Mouse (Mus musculus) layer of hippocampus, adult 2 months (tissue): ENCODE data around the gene Pcsk7. TPM values are rescaled to one million over a fixed set of nuclear protein-coding genes. Genes with fewer than 3 reads are reported as not detected.

Experiments used
- DNase-seq, 2 experiments: peaks; one replicate each; pipeline ENCODE4 v3.0.0; 2022; ENCODE audit warnings: low spot score in 2 of 2
- H3K27ac ChIP-seq: fragments of 200-600 bp; 2 replicates; pipeline ENCODE4 v1.8.1; 2022
- H3K4me3 ChIP-seq: fragments of 200-600 bp; 2 replicates; pipeline ENCODE4 v1.8.1; 2022; ENCODE audit warnings: mild to moderate bottlenecking
- CTCF ChIP-seq: fragments of 200-600 bp; conservative IDR thresholded peaks from 2 replicates; pipeline ENCODE4 v1.8.1; 2022; ENCODE audit warnings: antibody characterized with exemption, mild to moderate bottlenecking, moderate library complexity
- microRNA-seq, 2 experiments: library from miRNA; unstranded; fragments of <30 nt; microRNA quantifications; one replicate each; pipeline ENCODE4 v1.2.0; 2021
- total RNA-seq, 2 experiments: library from RNA; stranded (reverse); gene quantifications; 2 replicates each; pipeline ENCODE4 v1.2.3; 2021

Gene Pcsk7
- total RNA-seq, 2 experiments from 2014 or later = 25.0 to 28.0 TPM

DNA sequence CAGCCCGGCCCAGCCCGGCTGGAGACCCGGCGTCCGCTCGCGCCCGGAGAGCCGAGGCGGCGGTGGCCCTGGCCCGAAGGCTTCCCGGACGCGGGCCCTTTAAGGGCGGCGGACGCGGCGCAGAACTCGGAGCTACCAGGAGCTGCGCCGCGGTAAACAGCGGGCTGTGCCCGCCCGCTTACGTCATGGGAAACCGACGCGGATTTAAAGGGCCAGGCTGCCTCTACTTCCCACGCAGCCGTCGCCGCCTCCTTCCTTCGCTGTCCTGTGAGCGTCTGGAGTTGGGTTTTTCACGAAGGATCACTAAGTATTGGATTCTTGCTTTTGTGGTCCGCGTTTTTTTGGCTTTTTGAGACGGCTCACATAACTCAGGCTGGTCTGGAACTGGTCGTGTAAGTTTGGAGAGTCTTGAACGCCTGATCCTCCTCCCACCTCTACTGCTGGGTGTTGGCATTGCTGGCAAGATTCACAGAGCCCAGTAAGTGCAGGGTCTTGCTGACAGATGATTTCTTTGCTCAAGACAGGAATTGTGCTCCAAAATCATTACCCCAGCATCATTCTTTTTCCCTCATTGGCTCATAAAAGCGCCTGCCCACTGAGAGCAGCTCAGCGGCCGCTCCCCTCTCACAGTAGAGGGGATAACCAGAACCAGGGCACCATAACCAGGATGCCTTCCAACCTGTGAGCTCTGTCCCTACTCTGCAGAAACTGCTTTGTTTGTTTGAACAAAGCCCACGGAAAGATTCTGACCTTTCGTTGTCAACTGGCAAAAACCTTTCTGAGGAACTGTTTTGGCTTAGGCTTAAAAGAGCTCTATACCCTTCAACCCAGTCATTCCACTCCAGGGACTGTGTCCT is 49.0 kb downstream of the Pcsk7 start, which contains the start of gene Sidt2:
Sidt2 (minus strand) TSS at position 152 of the 857 bp plus-strand sequence.
- peak; percentile 37; the same call in 1 of the 2 replicates for TF ChIP-seq CTCF
- Histone ChIP-seq H3K27ac (peak within 1 kb of the TSS; percentile 95), H3K4me3 (peak within 1 kb of the TSS; percentile 98)
- DNase-seq = peak; percentile 90 to 92

DNA sequence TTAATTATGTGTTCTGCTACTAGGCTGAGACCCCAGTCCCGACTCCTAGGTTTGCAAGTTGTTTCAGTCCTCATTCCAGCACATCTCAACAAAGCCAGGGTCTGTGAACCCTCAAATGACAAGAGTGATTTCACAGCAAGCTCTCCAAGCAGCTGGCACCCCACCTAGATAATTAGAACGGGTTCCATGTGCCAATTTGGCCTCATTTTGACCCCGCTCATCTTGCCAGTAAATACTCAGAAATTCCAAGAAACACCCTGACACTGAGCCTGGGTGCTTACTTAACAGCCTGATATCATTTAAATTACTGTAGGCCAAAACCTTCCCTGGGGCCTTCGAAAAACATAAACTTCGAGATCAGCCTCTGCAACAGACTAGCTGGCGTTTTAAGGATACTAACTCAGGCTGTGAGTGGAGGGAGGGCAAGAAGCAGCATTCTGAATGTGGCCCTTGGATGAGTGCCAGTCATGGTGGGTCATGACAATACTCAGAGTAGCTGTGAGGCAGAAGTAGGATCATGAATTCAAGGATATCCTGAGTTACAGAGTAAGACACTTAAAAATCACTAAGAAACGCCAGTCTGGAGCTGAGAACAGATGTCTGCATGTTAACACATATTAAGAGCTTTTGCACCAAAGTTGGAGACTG is 51.9 kb downstream of the Pcsk7 start:
- peak overlapping the region; percentile 58 for H3K27ac ChIP-seq
- TF ChIP-seq CTCF = no peak
- H3K4me3 ChIP-seq = no peak overlapping the region
- DNase-seq = no peak

DNA sequence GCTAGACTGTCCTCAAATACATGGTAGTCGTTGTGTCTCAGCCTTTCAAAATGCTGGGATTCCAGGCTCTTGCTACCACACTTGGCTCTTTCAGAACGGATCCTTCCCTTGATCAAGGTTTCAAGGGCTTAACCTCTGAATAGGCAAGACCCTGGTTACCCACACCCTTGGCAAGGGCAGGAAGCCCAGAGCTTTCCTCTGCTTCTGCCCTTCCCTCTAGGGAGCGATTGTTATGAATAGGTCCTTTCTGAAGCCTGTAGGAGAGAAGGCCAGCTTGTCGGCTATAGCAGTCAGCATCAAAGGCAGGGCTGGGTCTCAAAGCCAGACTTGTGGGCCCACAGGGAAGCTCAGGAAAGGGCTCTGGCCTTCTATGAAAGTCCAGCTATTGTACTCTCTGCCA is 52.6 kb downstream of the Pcsk7 start:
- TF ChIP-seq CTCF = no peak
- Histone ChIP-seq H3K4me3 (no peak overlapping the region), H3K27ac (peak overlapping the region; percentile 58)
- no peak for DNase-seq

DNA sequence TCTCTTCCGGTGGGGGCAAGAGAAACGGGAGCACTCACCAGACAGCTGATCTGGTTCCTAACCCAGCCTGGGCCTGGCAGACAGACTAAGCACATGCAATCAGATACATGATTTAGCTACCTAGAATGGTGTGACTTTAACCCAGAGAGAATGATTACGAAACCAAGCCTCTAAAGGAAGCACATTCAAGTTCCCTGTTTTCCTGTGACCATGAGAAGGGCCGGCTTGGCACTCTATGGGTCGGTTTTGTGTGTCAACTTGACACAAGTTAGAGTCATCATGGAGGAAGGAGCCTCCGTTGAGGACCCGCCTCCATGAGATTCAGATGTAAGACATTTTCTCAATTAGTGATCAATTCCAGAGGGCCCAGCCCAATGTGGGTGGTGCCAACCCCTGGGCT is 53.4 kb downstream of the Pcsk7 start:
- Histone ChIP-seq H3K4me3 (no peak overlapping the region), H3K27ac (peak overlapping the region; percentile 71; the same call in 1 of the 2 replicates)
- no peak for DNase-seq
- TF ChIP-seq CTCF = no peak

DNA sequence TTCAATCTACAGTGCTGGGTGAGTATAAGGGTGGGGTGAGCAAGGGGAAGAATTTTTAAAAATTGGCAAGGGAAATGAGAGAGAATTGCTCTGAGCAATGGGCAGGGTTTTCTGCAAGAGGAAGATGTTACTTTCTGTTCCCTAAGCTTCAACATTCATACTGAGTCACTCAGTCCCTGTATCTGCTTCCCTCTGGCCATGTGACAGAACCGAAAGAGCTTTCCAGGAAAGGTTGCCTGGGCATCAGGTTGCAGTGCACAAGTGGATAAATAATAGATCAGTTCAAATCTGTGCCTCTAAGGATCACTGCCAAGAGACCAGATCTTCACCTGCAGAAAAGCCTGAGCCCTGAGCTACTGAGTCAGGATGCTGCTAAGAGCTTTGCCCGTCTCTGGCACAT is 55.6 kb downstream of the Pcsk7 start:
- Histone ChIP-seq H3K4me3 (no peak overlapping the region), H3K27ac (no peak overlapping the region; the same call in 1 of the 2 replicates)
- peak in 1 of 2 experiments; percentile 42 for DNase-seq
- no peak for TF ChIP-seq CTCF

DNA sequence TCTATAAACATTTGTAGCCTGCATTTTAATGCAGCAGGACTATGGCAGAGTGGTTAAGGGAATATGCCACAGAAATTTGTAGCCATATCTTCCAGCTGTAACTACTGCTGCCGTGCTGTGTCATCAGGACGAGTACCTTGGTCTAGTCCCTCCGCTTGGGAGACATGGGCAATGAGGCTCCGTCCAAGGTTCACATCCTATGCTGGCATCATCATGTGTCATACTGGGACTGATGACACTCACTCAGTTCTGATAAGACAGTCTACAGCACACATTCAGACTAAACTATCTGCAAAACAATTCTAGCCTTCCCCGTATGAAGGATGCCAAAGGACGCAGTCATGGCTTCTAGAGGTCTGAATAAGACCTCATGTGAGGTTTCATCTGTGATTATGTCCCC is 57.3 kb downstream of the Pcsk7 start:
- Histone ChIP-seq H3K27ac (no peak overlapping the region), H3K4me3 (no peak overlapping the region)
- DNase-seq = no peak
- no peak for TF ChIP-seq CTCF

DNA sequence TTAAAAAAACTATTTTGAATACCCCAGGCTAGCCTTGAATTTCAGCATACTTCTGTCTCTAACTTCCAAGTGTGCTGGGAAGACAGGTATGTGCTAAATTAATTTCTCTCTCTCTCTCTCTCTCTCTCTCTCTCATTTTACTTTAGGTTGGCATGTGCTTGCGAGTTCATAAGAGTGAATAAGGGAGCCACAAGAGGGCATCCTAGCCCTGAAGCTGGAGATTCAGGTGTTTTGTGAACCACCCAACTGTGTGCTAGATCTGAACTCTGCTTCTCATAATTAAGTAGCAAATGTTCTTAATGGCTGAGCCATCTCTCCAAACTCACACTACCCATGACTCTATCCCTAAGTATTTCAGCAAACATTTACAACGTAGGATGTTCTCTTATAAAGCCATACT is 70.6 kb downstream of the Pcsk7 start:
- Histone ChIP-seq H3K4me3 (no peak overlapping the region), H3K27ac (no peak overlapping the region)
- no peak for DNase-seq
- TF ChIP-seq CTCF = peak; percentile 54

Small RNA genes within 50 kb of the gene (microRNA-seq; reads per million reads assigned to microRNA genes)
- 0 to 0.74 reads per million in 2 experiments for gene Mir7087

Other genes with a start within 250 kb of the Pcsk7 start
- 10 to 100 TPM; 13.6 TPM for gene Cep164, start 77.8 kb upstream of the Pcsk7 start, total RNA-seq
- gene Bace1, start 67.9 kb upstream of the Pcsk7 start, total RNA-seq = 10 to 100 TPM; 76.6 to 80.3 TPM
- 10 to 100 TPM; 75.2 to 81.3 TPM for gene Rnf214, start 414 bp downstream of the Pcsk7 start, total RNA-seq
- 10 to 100 TPM in 1 of 2 experiments, 1 to 10 TPM in 1; 7.0 to 13.2 TPM for gene Tagln, start 29.6 kb downstream of the Pcsk7 start, total RNA-seq
- gene Sidt2, start 48.8 kb downstream of the Pcsk7 start, total RNA-seq = 10 to 100 TPM; 78.3 to 80.8 TPM
- gene Pafah1b2, start 106.2 kb downstream of the Pcsk7 start, total RNA-seq = 100 to 1,000 TPM; 215 to 228 TPM
- 100 to 1,000 TPM; 133 to 141 TPM for gene Sik3, start 106.3 kb downstream of the Pcsk7 start, total RNA-seq